Mouse (Mus musculus) embryonic facial prominence, embryonic 13.5 days (tissue): Measurements from ENCODE around the gene Slain2. TPM values are rescaled to one million over a fixed set of nuclear protein-coding genes. Genes with fewer than 3 reads are reported as not detected.

Experiments
- polyA plus RNA-seq: library from polyadenylated mRNA; unstranded; fragments of >200 nt; fragmentation: Nextera tagmentation; extraction: Ambion mirVana; gene quantifications from 2 replicates; pipeline ENCODE4 v1.2.1, GENCODE M21; 2015

Slain2 gene
- polyA plus RNA-seq, 1 experiment from 2014 or later: 15.3 TPM

Other genes starting within 250 kb of the Slain2 start
- gene Txk, start 161.5 kb upstream of the Slain2 start, polyA plus RNA-seq: 0.07 and 0.11 TPM in 2 replicates
- 4.1 and 5.0 TPM in 2 replicates for gene Tec, start 45.8 kb upstream of the Slain2 start, polyA plus RNA-seq
- gene Gm10135, start 60.4 kb downstream of the Slain2 start, polyA plus RNA-seq: not detected in 2 replicates
- 0.66 and 1.5 TPM in 2 replicates for gene Slc10a4, start 92.6 kb downstream of the Slain2 start, polyA plus RNA-seq